Mouse (Mus musculus) heart, embryonic 12.5 days (tissue): Measurements from ENCODE around the gene Usp28. TPM values are rescaled to one million over a fixed set of nuclear protein-coding genes. Genes with fewer than 3 reads are reported as not detected.

Experiments
- ATAC-seq: fragments of 200-750 bp; cut with Nextera tagmentation; 2 replicates; pipeline ENCODE4 v1.8.0; 2017; ENCODE audit warnings: moderate TSS enrichment, moderate library complexity; ENCODE audit not compliant: insufficient number of reproducible peaks, low FRiP score
- H3K27ac ChIP-seq: fragments of 300-500 bp; sonication (generic); 2 replicates; pipeline ENCODE4 v1.5.1; 2016; ENCODE audit warnings: mild to moderate bottlenecking, moderate library complexity; ENCODE audit not compliant: poor library complexity, severe bottlenecking
- H3K27me3 ChIP-seq: fragments of 300-500 bp; sonication (generic); replicated peaks from 2 replicates; pipeline ENCODE4 v1.6.1; 2016; ENCODE audit warnings: mild to moderate bottlenecking, moderate library complexity
- H3K36me3 ChIP-seq: fragments of 300-500 bp; sonication (generic); 2 replicates; pipeline ENCODE4 v1.6.1; 2016; ENCODE audit warnings: mild to moderate bottlenecking, moderate library complexity
- H3K4me1 ChIP-seq: fragments of 300-500 bp; sonication (generic); replicated peaks from 2 replicates; pipeline ENCODE4 v1.6.1; 2016; ENCODE audit warnings: mild to moderate bottlenecking
- H3K4me2 ChIP-seq: fragments of 300-500 bp; sonication (generic); 2 replicates; pipeline ENCODE4 v1.6.1; 2016; ENCODE audit warnings: mild to moderate bottlenecking, moderate library complexity
- H3K4me3 ChIP-seq: fragments of 300-500 bp; sonication (generic); 2 replicates; pipeline ENCODE4 v1.5.1; 2016; ENCODE audit warnings: mild to moderate bottlenecking
- H3K9ac ChIP-seq: fragments of 300-500 bp; sonication (generic); 2 replicates; pipeline ENCODE4 v1.6.1; 2016; ENCODE audit warnings: mild to moderate bottlenecking, moderate library complexity
- H3K9me3 ChIP-seq: fragments of 300-500 bp; sonication (generic); replicated peaks from 2 replicates; pipeline ENCODE4 v1.6.1; 2016; ENCODE audit warnings: mild to moderate bottlenecking, moderate library complexity
- WGBS: fragments of 180-500 bp; shearing (Covaris S2); methylation state at CpG from one replicate; pipeline ENCODE4 v1.1.7; 2016; 5-methylcytosine and 5-hydroxymethylcytosine counted together
- polyA plus RNA-seq: library from polyadenylated mRNA; unstranded; fragments of >200 nt; fragmentation: Nextera tagmentation; extraction: Ambion mirVana; gene quantifications from 2 replicates; pipeline ENCODE4 v1.2.1, GENCODE M21; 2016

Gene Usp28
- polyA plus RNA-seq = 133 and 144 TPM in 2 replicates

- H3K27me3 ChIP-seq = no peaks in the 10 kb centered on the region
- H3K9ac ChIP-seq = peak within 1 kb of the TSS; percentile 94
- no peaks in the 10 kb centered on the region for H3K9me3 ChIP-seq
- H3K36me3 ChIP-seq = no peaks in the 10 kb centered on the region
- H3K4me1 ChIP-seq = peaks cover 34% of the 10 kb centered on the region
- peak within 1 kb of the TSS; percentile 94 for H3K27ac ChIP-seq
- peak within 1 kb of the TSS; percentile 84 for H3K4me3 ChIP-seq
- peak; percentile 95 for ATAC-seq
- H3K4me2 ChIP-seq = peak within 1 kb of the TSS; percentile 83
- WGBS = under 1% methylated on average over 79 of the region's 94 CpGs
Measured at GRCm38 (mm10) chr9:48984845-48985707, at the start of gene Usp28. TSS of gene Usp28 (plus strand) at chr9:48985375.

DNA sequence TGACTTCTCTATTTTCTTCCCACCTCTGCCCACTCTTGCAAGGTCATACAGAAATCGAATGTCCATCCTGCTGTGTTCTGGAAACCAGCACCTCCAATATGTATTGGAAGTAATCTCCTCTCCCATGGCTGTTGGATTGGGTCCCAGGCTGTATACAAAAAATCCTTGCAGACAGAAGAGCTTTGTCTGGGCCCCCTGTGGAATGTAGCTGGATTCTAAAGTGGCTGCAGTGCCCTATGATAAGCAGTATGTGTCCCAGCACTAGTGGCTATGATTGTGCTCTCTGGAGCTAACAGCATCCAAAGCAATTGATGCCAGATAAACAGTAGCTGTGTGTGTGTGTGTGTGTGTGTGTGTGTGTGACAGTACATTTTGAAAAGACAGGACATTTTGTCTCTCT lies 42.8 kb upstream of the Usp28 start:
- Histone ChIP-seq H3K36me3 (no peaks in the 10 kb centered on the region), H3K9me3 (no peaks in the 10 kb centered on the region), H3K4me2 (no peak overlapping the region), H3K9ac (no peak overlapping the region), H3K27me3 (no peaks in the 10 kb centered on the region), H3K4me1 (peaks cover 13% of the 10 kb centered on the region), H3K27ac (peak overlapping the region; percentile 58; the same call in 1 of the 2 replicates), H3K4me3 (no peak overlapping the region)
- 39% methylated on average over 1 of the region's 1 CpGs for WGBS
- ATAC-seq = no peak

GRCm38 (mm10) chr9:48947565-48947964 lies 37.6 kb upstream of the Usp28 start:
- Histone ChIP-seq H3K27me3 (no peaks in the 10 kb centered on the region), H3K4me1 (peaks cover 8% of the 10 kb centered on the region), H3K27ac (no peak overlapping the region), H3K4me3 (no peak overlapping the region), H3K36me3 (no peaks in the 10 kb centered on the region), H3K9ac (no peak overlapping the region), H3K4me2 (no peak overlapping the region), H3K9me3 (no peaks in the 10 kb centered on the region)
- WGBS = 84% methylated on average over 4 of the region's 4 CpGs
- ATAC-seq = no peak

DNA sequence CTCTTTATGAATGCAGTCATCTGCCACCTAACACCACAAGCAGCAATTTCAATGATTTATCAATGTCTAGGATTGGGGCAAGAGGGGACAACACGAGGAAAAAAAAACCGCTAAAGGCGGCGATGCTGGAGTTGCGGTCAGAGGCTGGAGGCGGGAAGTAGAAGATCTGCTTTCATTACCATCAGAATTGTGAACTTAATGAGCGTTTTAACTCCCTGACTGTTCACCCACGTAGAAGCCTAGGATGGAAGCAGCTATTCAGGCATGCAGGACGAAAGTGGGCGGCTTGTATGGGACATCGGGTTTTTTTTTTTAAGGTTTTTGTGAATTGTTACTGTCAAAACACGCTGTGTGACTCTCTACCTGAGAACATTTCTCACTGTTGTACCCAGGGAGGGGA lies 23.9 kb upstream of the Usp28 start:
- 45% methylated on average over 12 of the region's 12 CpGs for WGBS
- H3K4me1 ChIP-seq = no peaks in the 10 kb centered on the region
- no peak overlapping the region for H3K4me2 ChIP-seq
- no peak overlapping the region for H3K27ac ChIP-seq
- H3K36me3 ChIP-seq = no peaks in the 10 kb centered on the region
- no peaks in the 10 kb centered on the region for H3K9me3 ChIP-seq
- peaks cover 32% of the 10 kb centered on the region for H3K27me3 ChIP-seq
- no peak for ATAC-seq
- H3K4me3 ChIP-seq = no peak overlapping the region
- no peak overlapping the region for H3K9ac ChIP-seq

DNA sequence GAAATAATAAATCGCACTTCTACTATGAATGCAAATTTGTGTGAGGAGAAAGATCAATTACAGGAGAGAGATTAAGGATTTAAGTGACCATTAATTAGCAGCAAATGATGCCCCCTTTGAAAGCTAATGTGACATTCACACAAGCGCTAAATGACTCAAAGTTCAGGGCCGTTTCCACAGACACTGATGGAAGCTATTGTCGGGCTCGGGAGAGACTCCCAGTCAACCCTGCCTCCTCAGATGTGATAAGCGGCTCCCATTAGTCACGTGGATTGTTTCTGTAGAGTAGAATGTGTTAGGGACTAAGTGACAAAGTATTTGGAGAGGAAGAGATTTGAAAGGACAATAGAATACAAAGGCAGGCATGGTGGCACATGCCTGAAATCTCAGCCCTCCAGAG lies 23.0 kb upstream of the Usp28 start:
- Histone ChIP-seq H3K27me3 (peaks cover 35% of the 10 kb centered on the region), H3K27ac (no peak overlapping the region), H3K36me3 (no peaks in the 10 kb centered on the region), H3K4me2 (no peak overlapping the region), H3K4me3 (no peak overlapping the region), H3K9me3 (no peaks in the 10 kb centered on the region), H3K9ac (no peak overlapping the region), H3K4me1 (no peaks in the 10 kb centered on the region)
- no peak for ATAC-seq
- WGBS = 27% methylated on average over 7 of the region's 7 CpGs

- H3K27me3 ChIP-seq = peaks cover 35% of the 10 kb centered on the region
- WGBS = 63% methylated on average over 7 of the region's 7 CpGs
- no peak within 1 kb of the TSS for H3K9ac ChIP-seq
Measured at GRCm38 (mm10) chr9:48964587-48965040, 20.6 kb upstream of the Usp28 start, which contains the start of gene Htr3b. TSS of gene Htr3b (minus strand) at chr9:48964990.

DNA sequence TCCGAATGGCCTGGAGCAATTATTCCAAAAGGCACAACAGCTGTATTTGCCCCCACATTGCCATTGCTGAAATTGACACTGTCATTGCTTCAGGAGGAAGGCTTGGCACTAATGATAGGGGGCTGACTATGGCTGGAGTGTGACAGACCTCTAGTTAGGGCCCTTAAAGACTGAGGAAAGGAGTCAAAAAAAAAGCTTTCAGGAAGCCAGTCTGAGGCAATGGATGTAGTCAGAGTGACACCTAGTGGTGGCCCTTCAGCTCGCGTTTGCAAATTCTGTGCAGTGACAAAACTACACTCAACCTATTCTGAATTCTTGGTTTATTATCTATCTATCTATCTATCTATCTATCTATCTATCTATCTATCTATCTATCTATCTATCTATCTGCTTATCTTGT lies 12.7 kb upstream of the Usp28 start:
- Histone ChIP-seq H3K27me3 (no peaks in the 10 kb centered on the region), H3K36me3 (no peaks in the 10 kb centered on the region), H3K4me2 (no peak overlapping the region), H3K4me1 (no peaks in the 10 kb centered on the region), H3K9me3 (0 out of 2 replicates have a peak, but pooled peaks cover 4% of the 10 kb centered on the region), H3K27ac (no peak overlapping the region), H3K4me3 (no peak overlapping the region), H3K9ac (no peak overlapping the region)
- no peak for ATAC-seq
- 33% methylated on average over 3 of the region's 3 CpGs for WGBS

More at GRCm38 (mm10) chr9:48964587-48965040, 20.6 kb upstream of the Usp28 start, which contains the start of gene Htr3b:
- Histone ChIP-seq H3K4me3 (no peak within 1 kb of the TSS), H3K4me2 (no peak within 1 kb of the TSS), H3K4me1 (no peaks in the 10 kb centered on the region), H3K27ac (no peak within 1 kb of the TSS), H3K9me3 (no peaks in the 10 kb centered on the region), H3K36me3 (no peaks in the 10 kb centered on the region)
- no peak for ATAC-seq

DNA sequence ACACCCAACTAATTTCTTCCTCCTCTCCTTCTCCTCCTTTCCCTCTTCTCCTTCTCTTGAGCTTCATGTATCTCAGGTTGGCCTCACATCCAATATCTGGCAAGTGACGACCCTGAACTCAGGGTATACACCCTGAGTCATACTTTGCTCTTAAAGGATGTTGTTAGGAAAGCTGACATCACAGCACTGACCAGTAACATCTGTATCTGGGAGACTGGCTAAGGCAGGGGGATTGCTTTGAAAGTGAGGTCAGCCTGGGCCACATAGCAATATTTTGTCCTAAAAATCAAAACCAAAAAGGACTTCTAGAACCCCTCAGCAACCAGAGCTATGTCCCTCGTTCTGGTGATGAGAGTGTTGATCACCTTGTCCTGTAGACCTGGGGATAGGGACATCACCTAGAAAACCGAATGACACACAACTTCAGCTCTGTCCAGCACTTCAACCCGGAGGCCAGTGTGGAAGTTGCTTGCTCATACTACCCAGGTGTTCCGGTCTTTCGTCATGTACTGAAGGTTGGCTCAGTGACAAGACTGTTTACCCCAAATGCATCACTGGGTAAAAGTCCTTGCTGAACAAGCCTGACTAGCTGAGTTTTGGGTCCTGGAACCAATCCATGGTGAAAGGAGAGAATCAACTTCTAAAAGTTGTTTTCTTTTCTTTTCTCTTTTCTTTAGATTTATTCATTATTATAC lies 8.4 kb upstream of the Usp28 start:
- peaks cover 18% of the 10 kb centered on the region for H3K4me1 ChIP-seq
- 72% methylated on average over 6 of the region's 6 CpGs for WGBS
- no peak overlapping the region for H3K4me2 ChIP-seq

GRCm38 (mm10) chr9:48980371-48980770 lies 4.8 kb upstream of the Usp28 start:
- peaks cover 23% of the 10 kb centered on the region for H3K4me1 ChIP-seq
- H3K4me2 ChIP-seq = no peak overlapping the region
- no peak overlapping the region for H3K4me3 ChIP-seq
- H3K27ac ChIP-seq = peak overlapping the region; percentile 87
- no peaks in the 10 kb centered on the region for H3K36me3 ChIP-seq
- H3K27me3 ChIP-seq = no peaks in the 10 kb centered on the region
- no peak for ATAC-seq
- no peak overlapping the region; the same call in 1 of the 2 replicates for H3K9ac ChIP-seq
- no peaks in the 10 kb centered on the region for H3K9me3 ChIP-seq
- WGBS = 42% methylated on average over 5 of the region's 5 CpGs

More for the DNA sequence above, 8.4 kb upstream of the Usp28 start:
- no peaks in the 10 kb centered on the region for H3K27me3 ChIP-seq
- 0 out of 2 replicates have a peak, but pooled peaks cover 4% of the 10 kb centered on the region for H3K9me3 ChIP-seq
- H3K27ac ChIP-seq = no peak overlapping the region
- no peak for ATAC-seq
- H3K4me3 ChIP-seq = no peak overlapping the region
- H3K9ac ChIP-seq = no peak overlapping the region
- no peaks in the 10 kb centered on the region for H3K36me3 ChIP-seq

DNA sequence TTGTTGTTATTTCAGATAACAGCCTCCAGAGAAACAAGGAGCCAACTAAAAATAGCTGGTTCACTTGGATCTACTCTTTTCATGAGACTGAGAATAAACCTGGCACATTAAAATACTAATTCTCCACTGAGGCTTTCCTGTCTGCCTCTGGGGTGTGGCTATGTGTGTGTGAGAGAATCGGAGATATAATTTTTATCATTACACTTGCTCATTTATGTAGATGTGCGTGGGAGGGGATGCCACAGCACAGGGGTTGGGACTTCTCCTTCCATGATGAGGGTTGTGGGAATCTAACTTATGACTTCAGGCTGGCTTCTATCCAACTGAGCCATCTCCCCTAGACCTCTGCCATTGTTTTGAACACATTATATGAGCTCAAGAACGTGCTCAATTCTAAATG lies 4.4 kb upstream of the Usp28 start:
- WGBS = 36% methylated on average over 3 of the region's 3 CpGs
- no peak for ATAC-seq
- H3K9me3 ChIP-seq = no peaks in the 10 kb centered on the region
- no peaks in the 10 kb centered on the region for H3K36me3 ChIP-seq
- peaks cover 23% of the 10 kb centered on the region for H3K4me1 ChIP-seq
- H3K4me2 ChIP-seq = no peak overlapping the region
- no peaks in the 10 kb centered on the region for H3K27me3 ChIP-seq
- H3K4me3 ChIP-seq = no peak overlapping the region
- no peak overlapping the region; the same call in 1 of the 2 replicates for H3K9ac ChIP-seq
- H3K27ac ChIP-seq = peak overlapping the region; percentile 87

GRCm38 (mm10) chr9:48981827-48982226 lies 3.3 kb upstream of the Usp28 start:
- ATAC-seq = no peak
- no peak overlapping the region for H3K27ac ChIP-seq
- H3K4me2 ChIP-seq = no peak overlapping the region
- peaks cover 23% of the 10 kb centered on the region for H3K4me1 ChIP-seq
- H3K4me3 ChIP-seq = no peak overlapping the region
- no peaks in the 10 kb centered on the region for H3K27me3 ChIP-seq
- H3K36me3 ChIP-seq = no peaks in the 10 kb centered on the region
- H3K9ac ChIP-seq = no peak overlapping the region
- H3K9me3 ChIP-seq = no peaks in the 10 kb centered on the region
